Mouse (Mus musculus) layer of hippocampus, adult 2 months (tissue): Measurements from ENCODE around the gene Vti1a. TPM values are rescaled to one million over a fixed set of nuclear protein-coding genes. Genes with fewer than 3 reads are reported as not detected.

Experiments
- DNase-seq, 2 experiments: peaks; one replicate each; pipeline ENCODE4 v3.0.0; 2022; ENCODE audit warnings: low spot score in 2 of 2
- H3K27ac ChIP-seq: fragments of 200-600 bp; 2 replicates; pipeline ENCODE4 v1.8.1; 2022
- H3K4me3 ChIP-seq: fragments of 200-600 bp; 2 replicates; pipeline ENCODE4 v1.8.1; 2022; ENCODE audit warnings: mild to moderate bottlenecking
- CTCF ChIP-seq: fragments of 200-600 bp; conservative IDR thresholded peaks from 2 replicates; pipeline ENCODE4 v1.8.1; 2022; ENCODE audit warnings: antibody characterized with exemption, mild to moderate bottlenecking, moderate library complexity
- total RNA-seq, 2 experiments: library from RNA; stranded (reverse); gene quantifications; 2 replicates each; pipeline ENCODE4 v1.2.3; 2021

Gene Vti1a
- total RNA-seq, 2 experiments from 2014 or later = 57.6 to 60.4 TPM

DNA sequence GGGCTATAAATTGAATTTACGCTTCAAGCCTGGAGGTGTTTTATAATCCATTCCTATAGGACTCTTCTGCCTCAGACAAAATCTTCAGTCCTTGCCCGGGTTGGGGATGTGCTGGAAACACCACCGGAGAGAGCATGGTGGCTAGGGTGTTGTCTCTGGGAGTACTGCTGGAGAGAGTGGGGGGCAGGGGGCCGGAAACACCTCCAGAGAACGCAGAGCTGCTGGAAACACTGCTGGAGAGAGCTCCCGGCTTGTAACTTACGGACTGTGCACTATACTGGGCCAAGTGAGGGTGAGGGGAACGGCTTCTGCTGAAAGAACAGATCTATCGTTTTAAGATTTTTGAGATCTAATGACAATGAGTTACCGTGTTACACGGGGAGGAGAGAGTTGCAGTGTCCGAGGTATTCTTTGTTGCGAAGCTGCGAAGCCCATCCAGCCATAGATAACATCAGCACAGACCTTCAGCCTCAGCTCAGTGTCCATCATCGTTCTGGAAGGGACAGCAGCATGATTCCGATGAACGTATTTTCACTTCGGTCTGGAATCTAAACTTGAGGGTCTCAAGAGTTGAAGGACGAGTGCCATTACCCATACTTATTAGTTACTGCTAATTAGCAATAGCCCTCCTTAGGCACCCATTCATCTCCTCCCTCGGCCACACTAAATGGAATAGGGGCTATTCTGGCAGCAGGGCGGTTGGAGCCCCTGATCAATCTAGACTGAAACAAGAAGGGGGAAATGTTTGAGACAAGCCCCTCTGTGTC, 140.4 kb downstream of the Vti1a start:
- DNase-seq = no peak
- no peak for TF ChIP-seq CTCF
- no peak overlapping the region for H3K27ac ChIP-seq
- H3K4me3 ChIP-seq = no peak overlapping the region

DNA sequence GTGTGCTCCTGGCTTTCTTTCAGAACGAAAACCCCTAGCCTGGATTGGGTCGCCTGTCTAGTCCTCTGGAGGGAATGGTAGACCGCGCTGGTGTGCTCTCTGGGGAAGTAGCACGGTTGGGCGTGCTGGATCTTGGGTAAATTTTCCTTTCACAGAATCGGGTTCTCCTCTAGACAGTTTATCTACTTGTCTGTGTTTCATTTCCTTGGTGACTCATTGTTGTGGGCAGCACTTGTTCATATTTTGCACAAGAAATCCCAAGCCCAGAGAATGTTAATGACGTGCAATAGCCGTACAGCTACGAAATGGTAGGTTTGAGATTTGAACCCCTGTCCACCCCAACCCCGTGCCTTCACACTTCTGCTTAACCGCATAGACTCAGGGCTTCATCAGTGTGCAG, 145.9 kb downstream of the Vti1a start:
- DNase-seq = no peak
- Histone ChIP-seq H3K4me3 (no peak overlapping the region), H3K27ac (no peak overlapping the region)
- TF ChIP-seq CTCF = no peak

DNA sequence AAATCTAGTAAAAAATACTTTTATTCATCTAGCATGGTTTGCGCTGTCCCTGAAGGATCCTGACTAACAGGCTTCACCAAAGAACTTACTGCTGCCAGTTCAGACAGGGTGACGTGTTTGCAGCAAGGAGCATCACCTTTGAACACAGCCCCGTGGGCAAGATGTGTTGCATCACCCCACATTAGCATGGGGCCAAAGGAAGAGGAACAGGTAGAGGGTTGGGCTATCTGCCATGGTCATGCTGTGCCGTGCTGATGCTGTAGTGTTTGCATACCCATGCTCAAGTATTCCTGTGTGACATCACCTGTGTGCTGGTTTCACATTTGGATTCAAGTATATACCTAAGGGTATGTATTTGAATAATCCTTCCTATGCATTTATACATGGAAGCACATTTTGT, 147.6 kb downstream of the Vti1a start:
- TF ChIP-seq CTCF = no peak
- no peak for DNase-seq
- H3K4me3 ChIP-seq = no peak overlapping the region
- no peak overlapping the region for H3K27ac ChIP-seq

DNA sequence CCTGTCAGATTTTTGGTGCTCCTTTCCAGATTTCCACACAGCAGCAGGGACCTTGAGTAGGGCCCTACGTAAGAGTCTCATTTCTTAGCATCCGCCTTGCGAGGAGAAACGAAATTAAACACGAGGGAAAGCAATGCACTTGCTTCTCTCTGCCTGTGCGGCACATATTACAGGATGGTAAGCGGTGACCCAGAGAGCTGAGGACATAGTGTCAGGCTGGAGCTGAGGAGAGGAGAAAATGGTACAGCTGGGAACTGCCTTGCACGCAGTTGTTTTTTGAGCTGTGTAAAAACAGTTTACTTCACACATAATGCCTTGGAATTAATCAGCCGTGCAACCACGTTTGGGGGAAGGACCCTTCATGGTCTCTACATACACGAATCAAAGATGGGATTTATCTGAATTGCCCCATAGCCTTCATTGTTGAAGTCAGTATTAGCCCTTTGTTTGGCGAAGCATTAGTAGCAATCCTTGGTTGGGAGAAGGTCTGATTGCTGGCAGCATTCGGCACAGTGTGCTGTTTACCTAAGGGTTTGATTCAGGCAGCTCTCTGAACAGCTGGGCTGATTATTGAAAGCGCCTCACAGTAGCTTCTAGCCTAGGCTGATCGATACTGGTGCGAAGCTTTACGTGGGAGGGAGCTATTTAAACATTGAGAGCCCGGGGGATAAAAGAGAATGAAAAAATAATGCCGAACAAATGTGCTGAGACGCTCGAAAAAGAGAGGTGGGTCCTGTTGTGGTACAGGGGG, 153.4 kb downstream of the Vti1a start:
- TF ChIP-seq CTCF = no peak
- 0 out of 2 replicates have a peak overlapping the region, but pooled peaks have one; percentile 23 for H3K27ac ChIP-seq
- peak overlapping the region; percentile 1; the same call in 1 of the 2 replicates for H3K4me3 ChIP-seq
- DNase-seq = peak in 1 of 2 experiments; percentile 38

DNA sequence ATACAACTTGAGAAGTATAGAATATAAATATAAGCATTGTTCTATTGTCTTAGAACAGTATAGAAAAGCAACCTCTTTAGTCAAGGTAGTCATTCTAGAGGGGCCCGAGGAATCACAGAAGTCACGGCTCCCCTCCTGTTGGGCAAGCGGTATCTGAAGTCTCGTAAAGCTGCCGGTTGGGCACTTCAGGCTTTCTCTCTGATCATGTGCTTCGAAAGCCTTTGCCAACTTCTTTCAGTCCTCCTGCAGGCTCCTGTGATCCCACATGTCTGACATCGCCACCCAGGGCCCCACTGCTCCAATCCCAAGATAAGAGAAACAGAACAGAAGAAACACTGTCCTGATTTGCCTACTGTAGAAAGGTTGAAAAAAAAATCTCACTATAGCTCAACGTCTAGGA, 156.5 kb downstream of the Vti1a start:
- no peak for DNase-seq
- no peak for TF ChIP-seq CTCF
- H3K27ac ChIP-seq = no peak overlapping the region
- H3K4me3 ChIP-seq = no peak overlapping the region

DNA sequence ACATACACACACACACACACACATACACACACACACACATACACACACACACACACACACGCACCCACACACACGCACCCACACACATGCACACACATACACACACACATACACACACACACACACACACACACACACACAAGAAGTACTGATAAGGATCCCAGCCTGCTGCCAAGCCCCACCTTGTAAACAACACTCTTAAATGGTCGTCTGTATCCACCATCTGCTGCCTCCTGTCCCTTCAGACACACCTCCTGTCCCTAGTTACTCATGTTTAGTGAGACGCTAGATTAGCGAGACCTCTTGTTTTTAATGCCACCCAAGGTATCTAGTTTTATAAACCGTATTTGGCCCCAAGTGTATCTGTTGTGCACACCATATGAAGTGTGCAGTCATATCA, 158.1 kb downstream of the Vti1a start:
- no peak for TF ChIP-seq CTCF
- no peak for DNase-seq
- H3K4me3 ChIP-seq = no peak overlapping the region
- H3K27ac ChIP-seq = no peak overlapping the region

DNA sequence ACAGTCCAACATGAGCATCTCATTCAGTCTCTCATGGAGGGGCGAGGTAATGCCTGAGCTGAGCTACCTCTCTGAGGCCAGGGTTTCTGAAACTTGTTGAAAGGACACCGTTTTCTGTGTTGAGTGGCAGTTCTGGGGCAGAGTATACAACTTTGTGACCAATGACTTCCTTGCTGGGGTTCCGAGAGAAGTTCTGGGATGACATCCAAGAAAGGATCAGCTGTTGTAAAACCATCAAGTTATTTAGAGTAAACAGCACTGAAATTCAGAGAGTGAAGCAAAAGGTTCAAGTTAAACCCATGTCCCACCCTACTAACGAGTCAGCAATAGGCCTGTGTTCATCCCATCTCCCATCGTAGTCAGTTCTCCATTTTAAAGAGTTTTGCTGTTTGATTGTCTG, 164.4 kb downstream of the Vti1a start:
- no peak overlapping the region for H3K27ac ChIP-seq
- no peak for DNase-seq
- no peak for TF ChIP-seq CTCF
- no peak overlapping the region for H3K4me3 ChIP-seq

DNA sequence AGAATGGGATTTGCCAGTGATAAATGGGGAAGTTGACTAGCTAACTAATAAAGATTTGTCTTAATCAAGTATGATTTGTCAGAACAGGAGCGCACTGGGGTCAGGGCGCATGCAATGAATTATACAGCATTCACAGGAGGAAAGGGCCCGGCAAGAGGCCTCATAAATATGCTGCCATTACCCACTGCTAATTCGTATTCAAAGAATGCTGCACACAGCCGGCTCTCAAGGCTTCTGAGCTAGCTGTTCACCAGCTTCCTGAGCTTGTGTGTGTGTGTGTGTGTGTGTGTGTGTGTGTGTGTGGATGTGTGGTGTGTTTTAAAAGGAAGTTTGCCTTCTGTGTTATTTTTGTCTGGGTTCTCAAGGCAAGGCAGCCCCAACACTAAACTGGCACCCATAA, 165.2 kb downstream of the Vti1a start:
- no peak for DNase-seq

DNA sequence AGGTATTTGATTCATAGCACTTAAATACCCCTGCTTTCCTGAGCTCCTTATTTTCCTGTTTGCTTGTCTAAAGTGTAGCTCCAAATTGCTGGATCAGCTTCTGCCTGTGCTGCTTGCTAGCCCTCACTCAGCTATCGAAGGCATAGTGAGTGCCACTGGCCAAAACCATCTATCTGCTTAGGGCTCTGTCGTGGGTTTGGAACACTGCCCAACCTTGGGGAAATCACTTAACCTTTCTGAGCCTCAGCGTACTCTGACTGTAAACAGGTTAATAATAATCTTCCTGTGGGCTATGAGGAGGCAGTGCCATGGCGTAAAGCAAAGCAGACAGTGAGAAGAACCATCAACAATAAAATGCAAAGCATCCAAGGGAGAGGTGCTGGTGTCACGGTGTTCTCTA, 167.4 kb downstream of the Vti1a start:
- no peak for DNase-seq
- Histone ChIP-seq H3K4me3 (no peak overlapping the region), H3K27ac (no peak overlapping the region)
- no peak for TF ChIP-seq CTCF

More for the DNA sequence above, 165.2 kb downstream of the Vti1a start:
- no peak for TF ChIP-seq CTCF
- H3K4me3 ChIP-seq = no peak overlapping the region
- H3K27ac ChIP-seq = no peak overlapping the region

DNA sequence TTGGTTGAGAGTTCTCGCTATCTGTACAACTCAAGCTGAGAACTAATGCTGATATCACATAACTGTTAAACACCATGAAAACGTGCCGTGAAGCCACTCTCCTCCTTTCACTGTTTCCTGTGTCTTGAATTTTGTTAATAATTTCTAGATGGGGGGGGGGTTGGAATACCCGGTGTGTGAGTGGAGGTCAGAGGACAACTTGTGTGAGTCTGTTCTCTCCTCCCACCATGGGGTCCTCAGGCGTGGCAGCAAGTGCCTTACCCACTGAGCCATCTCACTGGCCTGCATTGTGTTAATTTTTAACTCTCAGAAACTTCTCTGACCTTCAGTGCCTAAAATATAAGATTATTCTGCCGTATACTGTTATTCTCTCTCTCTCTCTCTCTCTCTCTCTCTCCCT, 168.5 kb downstream of the Vti1a start:
- no peak for DNase-seq
- Histone ChIP-seq H3K27ac (no peak overlapping the region), H3K4me3 (no peak overlapping the region)
- TF ChIP-seq CTCF = no peak

DNA sequence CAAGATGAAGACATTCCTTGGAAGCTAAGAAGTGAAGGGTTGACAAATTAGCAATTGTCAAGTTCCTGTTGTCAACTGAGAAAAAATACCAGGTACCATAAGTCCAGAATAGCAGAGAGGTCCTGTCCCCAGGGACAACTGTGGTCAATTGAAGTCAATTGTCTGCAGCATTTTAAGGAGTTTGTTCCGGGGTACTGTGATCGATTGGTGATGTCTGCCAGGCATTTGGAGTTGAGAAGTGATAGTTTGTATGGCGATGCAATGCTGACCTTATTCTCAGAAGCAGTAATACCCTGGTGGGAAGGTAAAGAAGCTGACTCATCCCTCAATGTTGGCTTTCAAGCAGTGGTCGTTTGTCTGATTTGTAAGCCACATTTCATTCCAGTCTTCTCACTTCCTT, 170.4 kb downstream of the Vti1a start:
- no peak for DNase-seq
- Histone ChIP-seq H3K4me3 (no peak overlapping the region), H3K27ac (no peak overlapping the region)
- TF ChIP-seq CTCF = no peak

DNA sequence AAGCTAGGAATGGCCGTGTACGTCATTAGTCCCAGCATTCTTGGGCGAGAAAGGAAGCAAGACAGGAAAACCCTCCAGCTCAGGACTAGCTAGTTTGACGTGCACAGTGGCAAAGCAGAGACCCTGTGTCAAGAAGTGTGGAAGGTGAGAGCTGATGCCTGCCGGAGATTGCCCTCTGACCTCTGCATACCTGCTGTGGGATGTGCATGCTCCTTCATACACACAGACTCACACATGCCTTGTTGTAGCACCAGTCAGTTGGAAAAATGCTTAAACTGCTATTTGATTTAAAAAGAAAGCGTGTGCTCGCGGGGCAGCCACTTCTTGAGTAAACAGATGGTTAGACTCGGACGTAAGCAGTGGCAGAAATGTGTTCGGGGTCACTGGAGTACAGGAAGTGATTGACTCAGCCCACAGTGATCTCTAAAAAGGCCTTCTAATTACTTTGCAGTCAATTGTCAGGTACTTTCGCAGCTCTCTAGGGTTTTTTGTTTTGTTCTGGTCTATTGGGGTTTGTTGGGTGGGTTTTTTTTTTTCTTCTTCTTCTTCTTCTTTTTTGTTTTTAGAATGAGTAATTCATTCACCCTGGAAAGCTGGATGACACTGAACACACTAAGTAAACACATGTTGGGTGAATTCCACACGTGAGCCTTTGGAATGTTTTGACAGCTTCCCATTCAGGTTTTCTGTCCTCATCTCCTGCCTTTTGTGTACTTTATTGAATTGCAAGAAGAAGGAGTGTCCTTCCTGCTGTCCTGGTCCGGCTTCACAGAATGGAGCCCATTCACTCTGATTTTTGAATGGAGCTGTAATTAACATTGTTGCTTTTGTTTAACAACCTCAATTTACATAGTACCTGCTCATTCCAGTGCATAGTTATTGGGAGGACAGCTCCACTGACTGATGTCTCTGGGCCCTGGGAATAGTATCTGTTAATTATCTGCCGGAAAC, 175.3 kb downstream of the Vti1a start:
- Histone ChIP-seq H3K27ac (no peak overlapping the region), H3K4me3 (no peak overlapping the region)
- no peak for TF ChIP-seq CTCF
- DNase-seq = no peak

DNA sequence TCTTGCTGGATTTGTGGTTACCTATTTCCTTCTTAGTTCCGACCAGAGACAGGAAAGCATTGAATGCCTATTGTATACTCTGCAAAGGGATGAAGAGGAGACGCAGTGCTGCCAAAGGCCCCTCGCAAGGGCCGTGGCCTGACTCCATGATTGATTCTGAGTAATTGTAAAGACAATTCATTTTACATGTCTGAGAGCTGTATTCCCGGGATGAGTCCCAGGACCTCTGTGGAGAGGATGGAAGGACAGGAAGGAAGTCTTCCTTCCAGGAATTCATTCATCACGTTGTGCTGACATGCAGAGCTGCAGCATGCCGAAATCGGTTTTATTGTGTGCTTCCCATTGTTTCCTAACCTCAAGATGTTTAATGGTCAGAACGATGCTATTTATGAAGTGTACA, 180.2 kb downstream of the Vti1a start:
- H3K4me3 ChIP-seq = no peak overlapping the region
- no peak for DNase-seq
- TF ChIP-seq CTCF = no peak
- no peak overlapping the region for H3K27ac ChIP-seq
